Mouse (Mus musculus) stomach, embryonic 14.5 days (tissue): ENCODE measurements around the gene Gm3448. TPM values are rescaled to one million over a fixed set of nuclear protein-coding genes. Genes with fewer than 3 reads are reported as not detected.
A peak's percentile ranks its signal among the peaks of the same experiment; 100 is the strongest.
"Not testable (repeated sequence)": the region's sequence is repeated elsewhere in the genome, so short reads cannot be mapped to it uniquely, and the experiment has no call there.

Experiments
- ATAC-seq: fragments of 200-750 bp; cut with Nextera tagmentation; 2 replicates; pipeline ENCODE4 v1.8.0; 2017; ENCODE audit warnings: low read depth, moderate TSS enrichment; ENCODE audit not compliant: insufficient number of reproducible peaks, insufficient read depth, low FRiP score
- H3K27ac ChIP-seq: fragments of 300-500 bp; sonication (generic); 2 replicates; pipeline ENCODE4 v1.5.1; 2014; ENCODE audit warnings: mild to moderate bottlenecking, low read length, moderate library complexity, mixed read lengths
- H3K27me3 ChIP-seq: fragments of 300-500 bp; sonication (generic); 2 replicates; pipeline ENCODE4 v1.6.1; 2014; ENCODE audit warnings: low read length, control low read depth, mixed read lengths; ENCODE audit not compliant: control insufficient read depth, insufficient read depth
- H3K36me3 ChIP-seq: fragments of 300-500 bp; sonication (generic); 2 replicates; pipeline ENCODE4 v1.6.1; 2014; ENCODE audit warnings: mild to moderate bottlenecking, control low read depth, low read length, moderate library complexity, mixed read lengths; ENCODE audit not compliant: control insufficient read depth, insufficient read depth
- H3K4me1 ChIP-seq: fragments of 300-500 bp; sonication (generic); 2 replicates; pipeline ENCODE4 v1.6.1; 2014; ENCODE audit warnings: low read length, control low read depth, mixed read lengths; ENCODE audit not compliant: control insufficient read depth, insufficient read depth
- H3K4me2 ChIP-seq: fragments of 300-500 bp; sonication (generic); replicated peaks from 2 replicates; pipeline ENCODE4 v1.6.1; 2014; ENCODE audit warnings: low read depth, low read length, control low read depth
- H3K4me3 ChIP-seq: fragments of 300-500 bp; sonication (generic); 2 replicates; pipeline ENCODE4 v1.5.1; 2014; ENCODE audit warnings: low read depth, low read length, control low read depth
- H3K9ac ChIP-seq: fragments of 300-500 bp; sonication (generic); replicated peaks from 2 replicates; pipeline ENCODE4 v1.6.1; 2014; ENCODE audit warnings: low read depth, mild to moderate bottlenecking, control low read depth, low read length, moderate library complexity, mixed read lengths
- H3K9me3 ChIP-seq: fragments of 300-500 bp; sonication (generic); 2 replicates; pipeline ENCODE4 v1.6.1; 2016; ENCODE audit warnings: low read depth, low read length, control low read depth; ENCODE audit not compliant: control insufficient read depth
- WGBS: fragments of 180-500 bp; shearing (Covaris S2); extraction: QIAGEN DNeasy Blood & Tissue Kit; methylation state at CpG from one replicate; pipeline ENCODE4 v1.1.7; 2014; 5-methylcytosine and 5-hydroxymethylcytosine counted together
- polyA plus RNA-seq: library from polyadenylated mRNA; unstranded; fragments of >200 nt; fragmentation: Nextera tagmentation; extraction: Ambion mirVana; gene quantifications from 2 replicates; pipeline ENCODE4 v1.2.1, GENCODE M21; 2014

Gm3448 gene
- polyA plus RNA-seq, result 4.7 and 5.0 TPM in 2 replicates

- not testable (repeated sequence) for H3K4me3 ChIP-seq, H3K4me2 ChIP-seq, H3K36me3 ChIP-seq, H3K27ac ChIP-seq, H3K9ac ChIP-seq, H3K9me3 ChIP-seq, H3K4me1 ChIP-seq, H3K27me3 ChIP-seq
- peak; percentile 98 for ATAC-seq
- whole genome bisulfite sequencing, result 0% methylated on average over 9 of the region's 56 CpGs
These were observed at the start of gene Gm3448, which contains the start of the genes Ermard and Tcte3 for GRCm38 (mm10) chr17:15041175-15041729. Gene Gm3448, minus strand, starts transcription at chr17:15041537. Gene Ermard, plus strand, starts transcription at chr17:15041208. Gene Tcte3, minus strand, starts transcription at chr17:15041488.

- Histone ChIP-seq H3K9me3 (no peaks in the 10 kb centered on the region), H3K4me3 (no peak overlapping the region), H3K9ac (no peak overlapping the region), H3K27ac (no peak overlapping the region), H3K4me2 (no peak overlapping the region), H3K4me1 (no peaks in the 10 kb centered on the region), H3K27me3 (no peaks in the 10 kb centered on the region), H3K36me3 (no peaks in the 10 kb centered on the region)
- WGBS, result 35% methylated on average over 8 of the region's 8 CpGs
- ATAC-seq, result no peak
These were observed 47.3 kb upstream of the Gm3448 start for GRCm38 (mm10) chr17:15088591-15089001.

GRCm38 (mm10) chr17:15088166-15088565, 46.8 kb upstream of the Gm3448 start:
- H3K9me3 ChIP-seq, result no peaks in the 10 kb centered on the region
- no peaks in the 10 kb centered on the region for H3K27me3 ChIP-seq
- H3K4me3 ChIP-seq, result no peak overlapping the region
- 40% methylated on average over 2 of the region's 2 CpGs for WGBS
- no peak overlapping the region for H3K9ac ChIP-seq
- ATAC-seq, result peak; percentile 59; the same call in 1 of the 2 replicates
- H3K36me3 ChIP-seq, result no peaks in the 10 kb centered on the region
- no peak overlapping the region; the same call in 1 of the 2 replicates for H3K27ac ChIP-seq
- no peak overlapping the region for H3K4me2 ChIP-seq
- no peaks in the 10 kb centered on the region for H3K4me1 ChIP-seq

GRCm38 (mm10) chr17:15085006-15085405, 43.7 kb upstream of the Gm3448 start:
- Histone ChIP-seq H3K9ac (no peak overlapping the region), H3K27me3 (no peaks in the 10 kb centered on the region), H3K36me3 (no peaks in the 10 kb centered on the region), H3K4me1 (no peaks in the 10 kb centered on the region), H3K4me3 (no peak overlapping the region), H3K9me3 (no peaks in the 10 kb centered on the region), H3K27ac (no peak overlapping the region), H3K4me2 (no peak overlapping the region)
- 75% methylated on average over 2 of the region's 2 CpGs for WGBS
- no peak for ATAC-seq

- H3K27me3 ChIP-seq, result no peaks in the 10 kb centered on the region
- no peak overlapping the region for H3K27ac ChIP-seq
- H3K9ac ChIP-seq, result no peak overlapping the region
- WGBS, result 66% methylated on average over 13 of the region's 13 CpGs
- H3K9me3 ChIP-seq, result no peaks in the 10 kb centered on the region
- no peak overlapping the region for H3K4me3 ChIP-seq
- no peaks in the 10 kb centered on the region for H3K36me3 ChIP-seq
- no peak for ATAC-seq
- no peak overlapping the region for H3K4me2 ChIP-seq
- no peaks in the 10 kb centered on the region for H3K4me1 ChIP-seq
These were observed 43.0 kb upstream of the Gm3448 start for GRCm38 (mm10) chr17:15084226-15084848.

- Histone ChIP-seq H3K9ac (no peak overlapping the region), H3K27me3 (no peaks in the 10 kb centered on the region), H3K4me3 (no peak overlapping the region), H3K9me3 (no peaks in the 10 kb centered on the region), H3K4me2 (no peak overlapping the region), H3K4me1 (no peaks in the 10 kb centered on the region), H3K36me3 (no peaks in the 10 kb centered on the region), H3K27ac (no peak overlapping the region)
- WGBS, result 39% methylated on average over 2 of the region's 2 CpGs
- ATAC-seq, result 0 out of 2 replicates have a peak, but pooled peaks have one; percentile 30
These were observed 36.2 kb upstream of the Gm3448 start for GRCm38 (mm10) chr17:15077536-15077935.

GRCm38 (mm10) chr17:15075033-15075432, 33.7 kb upstream of the Gm3448 start:
- Histone ChIP-seq H3K4me2 (no peak overlapping the region), H3K27ac (peak overlapping the region; percentile 52; the same call in 1 of the 2 replicates), H3K9ac (no peak overlapping the region), H3K9me3 (no peaks in the 10 kb centered on the region), H3K27me3 (no peaks in the 10 kb centered on the region), H3K36me3 (no peaks in the 10 kb centered on the region), H3K4me3 (no peak overlapping the region), H3K4me1 (no peaks in the 10 kb centered on the region)
- peak; percentile 84 for ATAC-seq
- WGBS, result 61% methylated on average over 8 of the region's 8 CpGs

- WGBS, result 72% methylated on average over 2 of the region's 2 CpGs
- Histone ChIP-seq H3K27ac (no peak overlapping the region), H3K4me2 (no peak overlapping the region)
These were observed 30.9 kb upstream of the Gm3448 start for GRCm38 (mm10) chr17:15072211-15072610.

More at GRCm38 (mm10) chr17:15072211-15072610, 30.9 kb upstream of the Gm3448 start:
- H3K4me1 ChIP-seq, result no peaks in the 10 kb centered on the region
- no peak overlapping the region for H3K9ac ChIP-seq
- no peaks in the 10 kb centered on the region for H3K9me3 ChIP-seq
- no peaks in the 10 kb centered on the region for H3K36me3 ChIP-seq
- H3K4me3 ChIP-seq, result no peak overlapping the region
- no peaks in the 10 kb centered on the region for H3K27me3 ChIP-seq
- ATAC-seq, result no peak
